Mouse (Mus musculus) liver, adult 2 months (tissue): ENCODE data around the gene Sec24a. TPM values are rescaled to one million over a fixed set of nuclear protein-coding genes. Genes with fewer than 3 reads are reported as not detected.
"Not testable (repeated sequence)": the region's sequence is repeated elsewhere in the genome, so short reads cannot be mapped to it uniquely, and the experiment has no call there.

ENCODE experiments used
- DNase-seq: peaks from one replicate; pipeline ENCODE4 v3.0.0-alpha.2; 2011; ENCODE audit warnings: low read depth, low spot score; ENCODE audit errors: extremely low read depth
- H3K27ac ChIP-seq: fragments of 200-500 bp; replicated peaks from 2 replicates; pipeline ENCODE4 v1.5.1; 2012; ENCODE audit warnings: low read depth, mild to moderate bottlenecking, control low read depth, inconsistent platforms, low read length; ENCODE audit not compliant: insufficient read depth
- H3K27me3 ChIP-seq: fragments of 200-500 bp; 2 replicates; pipeline ENCODE4 v1.6.1; 2012; ENCODE audit warnings: mild to moderate bottlenecking, moderate library complexity, low read length, inconsistent platforms; ENCODE audit not compliant: control insufficient read depth, insufficient read depth
- H3K36me3 ChIP-seq: fragments of 200-500 bp; 2 replicates; pipeline ENCODE4 v1.6.1; 2012; ENCODE audit warnings: low read length, inconsistent platforms; ENCODE audit not compliant: control insufficient read depth, insufficient read depth
- H3K4me1 ChIP-seq: fragments of 200-500 bp; 2 replicates; pipeline ENCODE4 v1.6.1; 2011; ENCODE audit warnings: low read length; ENCODE audit not compliant: control insufficient read depth, insufficient read depth
- H3K4me3 ChIP-seq: fragments of 200-500 bp; 2 replicates; pipeline ENCODE4 v1.5.1; 2011; ENCODE audit warnings: low read depth, mild to moderate bottlenecking, control low read depth, low read length, moderate library complexity; ENCODE audit not compliant: insufficient read depth
- H3K79me2 ChIP-seq: fragments of 200-500 bp; 2 replicates; pipeline ENCODE4 v1.6.1; 2012; ENCODE audit warnings: inconsistent platforms, mild to moderate bottlenecking, low read length, moderate library complexity; ENCODE audit not compliant: control insufficient read depth, insufficient read depth
- H3K9ac ChIP-seq: fragments of 200-500 bp; 2 replicates; pipeline ENCODE4 v1.6.1; 2012; ENCODE audit warnings: low read depth, mild to moderate bottlenecking, control low read depth, inconsistent platforms, low read length
- CTCF ChIP-seq: fragments of 200-500 bp; IDR thresholded peaks from 2 replicates; pipeline ENCODE4 v1.5.1; 2011; ENCODE audit warnings: low read depth, low read length, control low read depth
- POLR2A ChIP-seq: fragments of 200-500 bp; IDR thresholded peaks from 2 replicates; pipeline ENCODE4 v1.6.1; 2011; ENCODE audit warnings: low read length, control low read depth; ENCODE audit not compliant: insufficient read depth; ENCODE audit errors: extremely low read depth
- WGBS: fragments of 180-500 bp; shearing (Covaris S2); methylation state at CpG from one replicate; pipeline ENCODE4 v1.1.7; 2018; 5-methylcytosine and 5-hydroxymethylcytosine counted together
- polyA plus RNA-seq: library from polyadenylated mRNA; depleted of rRNA; stranded (reverse); fragments of >200 nt; gene quantifications from 2 replicates; pipeline ENCODE4 v1.2.3, GENCODE M21; 2012
- total RNA-seq: library from RNA; depleted of rRNA; stranded (reverse); fragments of >200 nt; gene quantifications from 2 replicates; pipeline ENCODE4 v1.2.3, GENCODE M21; 2014

Gene Sec24a
- total and polyA plus RNA-seq, 2 experiments = 30.6 to 45.1 TPM

DNA sequence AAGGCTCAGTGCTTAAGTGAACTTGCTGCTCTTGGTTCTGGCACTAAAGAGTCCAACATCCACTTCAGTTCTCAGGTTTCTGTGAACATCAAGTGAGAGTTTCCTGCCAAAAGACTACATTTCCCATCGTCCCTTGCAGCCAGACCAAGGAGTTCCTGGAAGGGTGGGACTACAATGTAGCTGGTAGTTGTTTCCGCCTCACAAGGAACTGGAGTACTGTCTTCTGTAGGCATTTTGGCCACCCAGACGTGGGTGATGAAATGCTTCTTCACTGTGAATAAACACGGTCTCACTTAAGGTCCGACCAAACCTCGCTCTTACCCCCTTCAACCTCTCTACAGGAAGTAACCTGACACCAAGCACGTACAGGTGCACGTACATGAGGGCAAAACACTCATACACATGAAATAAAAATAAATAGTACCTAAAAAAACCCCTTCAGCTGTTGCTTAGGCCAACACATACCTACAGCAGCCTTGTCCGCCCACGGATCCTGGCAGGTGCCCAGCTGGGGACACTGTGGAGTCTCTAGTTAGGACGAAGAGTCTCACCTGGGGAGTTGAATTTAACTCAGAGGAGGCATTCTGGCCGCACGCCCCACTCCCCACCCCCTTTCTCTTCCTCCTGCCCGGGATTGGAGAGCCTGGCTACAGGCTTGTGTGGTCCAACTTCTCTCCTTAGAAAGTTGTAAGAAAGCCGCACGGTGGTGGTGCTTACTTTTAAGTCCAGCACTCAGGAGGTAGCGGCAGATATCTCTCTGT, 42.0 kb upstream of the Sec24a start:
- H3K27ac ChIP-seq = peak overlapping the region; percentile 75
- no peaks in the 10 kb centered on the region for H3K36me3 ChIP-seq
- no peaks in the 10 kb centered on the region for H3K79me2 ChIP-seq
- H3K4me1 ChIP-seq = peaks cover 7% of the 10 kb centered on the region
- TF ChIP-seq CTCF (no peak), POLR2A (no peak)
- peak; percentile 85 for DNase-seq
- peak overlapping the region; percentile 60 for H3K4me3 ChIP-seq
- 16% methylated on average over 17 of the region's 17 CpGs for WGBS
- peak overlapping the region; percentile 79 for H3K9ac ChIP-seq
- H3K27me3 ChIP-seq = no peaks in the 10 kb centered on the region

DNA sequence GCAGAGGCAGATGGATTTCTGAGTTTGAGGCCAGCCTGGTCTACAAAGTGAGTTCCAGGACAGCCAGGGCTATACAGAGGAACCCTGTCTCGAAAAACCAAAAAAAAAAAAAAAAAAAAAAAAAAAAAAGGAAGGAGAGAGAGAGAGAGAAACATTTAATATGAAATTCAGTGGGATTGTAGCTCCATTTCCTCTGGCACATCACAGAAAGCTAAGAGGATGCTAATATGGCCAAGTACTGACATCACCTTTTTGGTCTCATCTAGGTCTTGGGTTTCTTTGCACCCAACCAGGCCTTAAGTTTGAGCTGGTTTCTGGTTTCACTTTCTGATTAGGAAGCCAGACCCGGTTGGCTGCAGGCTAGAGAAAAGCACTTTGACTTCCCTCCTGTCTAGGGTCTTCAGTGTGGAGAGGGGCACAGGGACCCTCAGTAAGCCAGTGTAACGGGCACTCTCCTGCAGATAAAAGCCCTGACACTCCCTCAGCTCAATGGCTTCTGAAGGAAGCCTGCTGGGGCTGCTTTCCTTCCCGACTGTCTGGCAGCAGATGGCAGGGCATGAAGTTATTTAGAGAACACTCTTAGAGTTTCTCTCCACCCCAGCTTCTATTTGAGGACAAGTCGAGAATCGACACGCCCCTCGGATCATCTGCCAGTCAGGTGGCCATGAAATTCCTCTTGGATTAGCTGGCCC, 37.3 kb upstream of the Sec24a start:
- TF ChIP-seq POLR2A = no peak
- TF ChIP-seq CTCF = no peak
- Histone ChIP-seq H3K27me3 (no peaks in the 10 kb centered on the region), H3K4me3 (no peak overlapping the region), H3K36me3 (no peaks in the 10 kb centered on the region), H3K9ac (no peak overlapping the region), H3K4me1 (no peaks in the 10 kb centered on the region), H3K27ac (no peak overlapping the region), H3K79me2 (no peaks in the 10 kb centered on the region)
- WGBS = 51% methylated on average over 8 of the region's 8 CpGs
- no peak for DNase-seq

DNA sequence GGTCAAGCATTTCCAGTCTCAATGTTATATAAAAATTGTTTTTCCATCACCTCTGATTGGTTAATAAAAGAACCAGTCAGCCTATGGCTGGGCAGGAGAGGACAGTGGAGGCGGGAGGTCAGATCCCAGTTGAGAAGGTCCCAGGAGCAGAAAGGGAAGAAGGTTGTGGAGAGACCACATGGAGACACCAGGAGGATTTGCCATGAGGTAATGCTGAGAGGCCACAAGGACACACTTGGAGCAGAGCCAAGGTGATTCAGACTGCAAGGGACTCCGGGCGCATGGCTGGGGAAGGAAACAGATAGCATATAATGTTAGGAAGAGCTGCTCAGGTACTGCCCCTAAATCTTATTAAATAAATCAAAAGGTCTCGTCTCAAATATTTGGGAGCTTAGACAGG, 32.8 kb upstream of the Sec24a start:
- Histone ChIP-seq H3K79me2 (no peaks in the 10 kb centered on the region), H3K27me3 (no peaks in the 10 kb centered on the region), H3K4me3 (no peak overlapping the region), H3K27ac (no peak overlapping the region), H3K4me1 (no peaks in the 10 kb centered on the region), H3K36me3 (peaks cover 12% of the 10 kb centered on the region), H3K9ac (no peak overlapping the region)
- DNase-seq = peak; percentile 51
- TF ChIP-seq POLR2A (no peak), CTCF (no peak)
- WGBS = 48% methylated on average over 4 of the region's 4 CpGs

DNA sequence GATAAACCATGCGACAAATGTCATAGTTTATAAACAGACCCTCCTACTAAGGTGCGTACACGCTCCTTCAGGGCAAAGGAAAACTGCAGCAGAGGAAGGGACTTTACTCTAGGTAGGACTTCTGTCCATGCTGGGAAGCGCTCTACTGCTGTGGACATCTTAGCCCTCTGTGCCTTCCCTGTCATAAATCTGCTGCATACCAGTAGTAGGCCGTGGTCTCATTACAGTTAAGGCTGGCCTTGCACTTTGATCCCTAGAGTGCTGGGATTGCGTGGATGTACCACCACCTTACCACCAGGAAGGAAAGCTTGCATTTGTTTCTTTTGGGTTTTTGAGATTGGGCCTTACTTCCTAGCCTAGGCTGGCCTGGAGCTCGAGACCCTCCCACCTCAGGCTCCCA, 27.2 kb upstream of the Sec24a start:
- WGBS = 92% methylated on average over 7 of the region's 7 CpGs
- DNase-seq = no peak
- TF ChIP-seq POLR2A = no peak
- TF ChIP-seq CTCF = no peak

DNA sequence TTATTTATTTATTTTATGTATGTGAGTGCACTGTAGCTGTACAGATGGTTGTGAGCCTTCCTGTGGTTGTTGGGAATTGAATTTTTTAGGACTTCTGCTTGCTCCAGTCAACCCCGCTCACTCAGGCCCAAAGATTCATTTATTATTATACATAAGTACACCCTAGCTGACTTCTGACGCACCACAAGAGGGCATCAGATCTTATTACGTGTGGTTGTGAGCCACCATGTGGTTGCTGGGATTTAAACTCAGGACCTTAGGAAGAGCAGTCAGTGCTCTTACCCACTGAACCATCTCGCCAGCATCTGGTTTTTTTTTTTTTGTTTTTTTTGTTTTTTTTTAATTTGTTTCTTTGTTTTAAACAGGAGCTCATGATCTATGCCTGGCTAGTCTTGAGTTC, 26.3 kb upstream of the Sec24a start:
- H3K79me2 ChIP-seq, H3K4me3 ChIP-seq, DNase-seq, H3K9ac ChIP-seq, H3K27me3 ChIP-seq, H3K27ac ChIP-seq, H3K4me1 ChIP-seq: not testable (repeated sequence)
- 87% methylated on average over 4 of the region's 4 CpGs for WGBS
- peaks cover 58% of the 10 kb centered on the region for H3K36me3 ChIP-seq

More for the DNA sequence above, 27.2 kb upstream of the Sec24a start:
- Histone ChIP-seq H3K27ac (no peak overlapping the region), H3K79me2 (no peaks in the 10 kb centered on the region), H3K27me3 (no peaks in the 10 kb centered on the region), H3K9ac (no peak overlapping the region), H3K36me3 (peaks cover 53% of the 10 kb centered on the region), H3K4me1 (no peaks in the 10 kb centered on the region), H3K4me3 (no peak overlapping the region)

DNA sequence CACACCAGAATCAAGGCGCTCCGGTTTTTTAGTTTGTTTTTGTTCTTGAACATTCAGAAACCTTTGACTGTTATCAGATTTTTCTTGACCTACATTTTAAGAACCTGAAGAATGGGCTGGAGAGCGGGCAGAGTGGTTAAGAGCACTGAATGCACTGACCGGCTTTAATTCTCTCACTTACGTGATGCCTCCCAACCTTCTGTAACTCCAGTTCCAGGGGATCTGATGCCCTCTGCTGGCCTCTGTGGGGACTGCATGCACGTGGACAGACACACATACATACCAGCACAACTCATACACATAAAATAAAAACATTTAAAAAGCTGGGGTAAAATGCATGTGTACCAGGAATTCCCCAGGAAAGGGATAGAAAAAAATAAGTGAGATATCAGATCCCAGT, 22.5 kb upstream of the Sec24a start:
- peaks cover 2% of the 10 kb centered on the region; the same call in 1 of the 2 replicates for H3K79me2 ChIP-seq
- H3K4me1 ChIP-seq = peaks cover 2% of the 10 kb centered on the region; the same call in 1 of the 2 replicates
- H3K27me3 ChIP-seq = no peaks in the 10 kb centered on the region
- no peak overlapping the region for H3K9ac ChIP-seq
- DNase-seq = peak; percentile 64
- no peak overlapping the region for H3K4me3 ChIP-seq
- TF ChIP-seq CTCF = peak; percentile 87
- TF ChIP-seq POLR2A = no peak
- 73% methylated on average over 6 of the region's 6 CpGs for WGBS
- H3K27ac ChIP-seq = no peak overlapping the region
- H3K36me3 ChIP-seq = peaks cover 76% of the 10 kb centered on the region
